Mouse (Mus musculus) small intestine, adult 10 weeks (tissue): ENCODE measurements around the gene Ltf. TPM values are rescaled to one million over a fixed set of nuclear protein-coding genes. Genes with fewer than 3 reads are reported as not detected.

Experiments used
- polyA plus RNA-seq: library from polyadenylated mRNA; stranded (reverse); fragments of 350-450 nt; fragmentation: Illumina TruSeq; extraction: RNeasy Lipid Tissue Mini Kit (QIAGEN cat#74804); gene quantifications from one replicate; pipeline ENCODE4 v1.2.3, GENCODE M21; 2014; ENCODE audit warnings: low replicate concordance

Ltf gene
- polyA plus RNA-seq = not detected

DNA sequence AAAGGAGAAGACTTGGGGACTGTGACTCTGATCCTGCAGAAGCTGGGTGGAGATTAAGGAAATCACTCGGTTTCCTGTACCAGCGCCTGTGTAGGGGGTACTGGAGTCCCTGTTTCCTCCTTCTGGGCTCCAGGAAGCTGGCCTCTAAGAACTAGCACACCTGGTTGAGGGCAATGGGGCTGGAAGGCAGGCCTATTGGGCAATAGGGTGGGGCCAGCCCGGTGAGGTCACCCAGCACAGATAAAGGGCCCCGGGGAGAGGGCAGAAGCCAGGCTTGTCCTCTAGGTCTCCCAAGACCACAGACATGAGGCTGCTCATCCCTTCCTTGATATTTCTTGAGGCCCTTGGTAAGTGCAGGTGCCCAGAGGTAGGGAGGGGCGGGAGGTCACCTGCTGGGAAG, at the start of gene Ltf:
TSS of gene Ltf (plus strand) at position 250 of the 400 bp plus-strand sequence.

DNA sequence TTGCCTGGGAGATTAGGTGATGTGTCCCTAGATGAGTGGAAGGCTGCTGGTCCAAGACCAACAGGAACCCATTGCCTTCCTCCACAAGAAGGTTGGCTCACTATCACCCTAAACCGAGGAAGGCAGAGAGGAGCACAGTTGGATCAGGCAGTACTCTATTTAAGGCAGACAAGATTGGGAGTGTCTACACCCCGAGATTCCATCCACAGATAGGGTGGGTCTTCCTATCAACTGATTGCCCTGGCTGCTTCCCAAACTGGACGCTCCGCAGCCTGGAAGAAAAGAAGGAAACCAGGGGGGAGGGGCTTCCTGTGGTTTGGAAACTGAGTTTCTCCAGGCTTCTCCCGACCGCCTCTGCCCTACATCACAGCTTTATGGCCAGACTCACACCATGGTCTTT, 28.9 kb upstream of the Ltf start, which contains the start of gene Rtp3:
TSS of gene Rtp3 (minus strand) at position 380 of the 400 bp plus-strand sequence.

DNA sequence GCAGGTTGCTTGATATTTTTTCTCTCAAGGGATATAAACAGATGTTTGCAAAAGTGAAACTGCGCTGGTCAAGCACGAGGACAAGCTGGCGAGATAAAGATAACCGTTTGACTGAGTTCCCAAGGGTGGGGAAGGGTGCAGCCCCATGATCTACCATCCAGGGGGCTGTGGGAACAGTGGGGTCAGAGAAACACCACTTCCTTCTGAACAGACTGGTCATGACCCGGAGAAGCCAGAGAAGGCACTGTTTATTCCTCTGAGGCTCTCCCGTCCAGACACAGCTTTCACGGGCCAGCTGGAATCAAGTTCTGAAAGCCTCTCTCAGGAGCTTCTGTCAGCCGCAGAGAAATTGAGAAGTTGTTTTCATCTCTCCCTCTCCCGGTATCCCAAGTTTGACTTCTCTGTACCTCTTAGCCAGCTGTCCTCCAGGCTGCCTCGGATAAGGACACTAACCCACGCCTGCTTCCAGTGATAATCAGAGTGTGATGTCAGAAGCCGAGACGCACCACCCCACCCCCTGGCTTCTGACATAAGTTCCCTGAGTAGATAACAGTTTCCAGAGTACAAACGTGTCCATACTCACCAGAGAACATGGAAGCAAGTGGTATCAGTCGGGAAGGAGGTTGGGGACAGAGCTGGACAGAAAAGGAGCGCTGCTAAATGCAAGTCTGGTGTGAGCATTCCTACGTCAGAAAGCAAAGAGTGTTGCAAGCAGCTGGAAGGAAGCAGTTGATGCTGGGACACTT, 37.9 kb downstream of the Ltf start, which contains the start of gene Ccrl2:
TSS of gene Ccrl2 (minus strand) at position 722 of the 746 bp plus-strand sequence.

Other genes starting within 250 kb of the Ltf start
- gene Prss42, start 221.1 kb upstream of the Ltf start, polyA plus RNA-seq = not detected
- gene Prss44, start 205.3 kb upstream of the Ltf start, polyA plus RNA-seq = not detected
- not detected for gene Prss43, start 192.6 kb upstream of the Ltf start, polyA plus RNA-seq
- not detected for gene Prss45, start 184.7 kb upstream of the Ltf start, polyA plus RNA-seq
- gene Prss46, start 174.8 kb upstream of the Ltf start, polyA plus RNA-seq = not detected
- gene Prss50, start 161.3 kb upstream of the Ltf start, polyA plus RNA-seq = not detected
- gene Als2cl, start 139.4 kb upstream of the Ltf start, polyA plus RNA-seq = 3.1 TPM
- 0.74 TPM for gene Tmie, start 139.2 kb upstream of the Ltf start, polyA plus RNA-seq
- not detected for gene Fam240a, start 102.4 kb upstream of the Ltf start, polyA plus RNA-seq
- not detected for gene Tdgf1, start 73.1 kb upstream of the Ltf start, polyA plus RNA-seq
- 0.22 TPM for gene Lrrc2, start 67.7 kb upstream of the Ltf start, polyA plus RNA-seq
- gene Rtp3, start 28.7 kb upstream of the Ltf start, polyA plus RNA-seq = 0.37 TPM
- gene Ccrl2, start 38.2 kb downstream of the Ltf start, polyA plus RNA-seq = 1.2 TPM
- gene Lrrfip2, start 98.3 kb downstream of the Ltf start, polyA plus RNA-seq = 95.7 TPM